Mouse (Mus musculus) embryonic facial prominence, embryonic 10.5 days (tissue): ENCODE data around the gene Xpr1. TPM values are rescaled to one million over a fixed set of nuclear protein-coding genes. Genes with fewer than 3 reads are reported as not detected.

Experiments
- DNase-seq: peaks from one replicate; pipeline ENCODE4 v3.0.0-alpha.2; 2017; ENCODE audit warnings: low spot score
- H3K27ac ChIP-seq: fragments of 300-500 bp; sonication (generic); replicated peaks from 2 replicates; pipeline ENCODE4 v1.5.1; 2016; ENCODE audit warnings: mild to moderate bottlenecking
- H3K27me3 ChIP-seq: fragments of 300-500 bp; sonication (generic); replicated peaks from 2 replicates; pipeline ENCODE4 v1.6.1; 2016; ENCODE audit warnings: low read depth, mild to moderate bottlenecking; ENCODE audit not compliant: poor library complexity, severe bottlenecking
- H3K36me3 ChIP-seq: fragments of 300-500 bp; sonication (generic); replicated peaks from 2 replicates; pipeline ENCODE4 v1.6.1; 2016; ENCODE audit warnings: mild to moderate bottlenecking, moderate library complexity
- H3K4me1 ChIP-seq: fragments of 300-500 bp; sonication (generic); 2 replicates; pipeline ENCODE4 v1.6.1; 2016
- H3K4me3 ChIP-seq: fragments of 300-500 bp; sonication (generic); 2 replicates; pipeline ENCODE4 v1.5.1; 2016; ENCODE audit warnings: mild to moderate bottlenecking, moderate library complexity
- H3K9me3 ChIP-seq: fragments of 300-500 bp; sonication (generic); 2 replicates; pipeline ENCODE4 v1.6.1; 2016; ENCODE audit warnings: mild to moderate bottlenecking
- WGBS: fragments of 180-500 bp; shearing (Covaris S2); methylation state at CpG from one replicate; pipeline ENCODE4 v1.1.7; 2016; 5-methylcytosine and 5-hydroxymethylcytosine counted together
- polyA plus RNA-seq: library from polyadenylated mRNA; unstranded; fragments of >200 nt; fragmentation: Nextera tagmentation; extraction: Ambion mirVana; gene quantifications from 2 replicates; pipeline ENCODE4 v1.2.1, GENCODE M21; 2016

The Xpr1 gene
- polyA plus RNA-seq, 1 experiment from 2014 or later = 8.2 TPM

DNA sequence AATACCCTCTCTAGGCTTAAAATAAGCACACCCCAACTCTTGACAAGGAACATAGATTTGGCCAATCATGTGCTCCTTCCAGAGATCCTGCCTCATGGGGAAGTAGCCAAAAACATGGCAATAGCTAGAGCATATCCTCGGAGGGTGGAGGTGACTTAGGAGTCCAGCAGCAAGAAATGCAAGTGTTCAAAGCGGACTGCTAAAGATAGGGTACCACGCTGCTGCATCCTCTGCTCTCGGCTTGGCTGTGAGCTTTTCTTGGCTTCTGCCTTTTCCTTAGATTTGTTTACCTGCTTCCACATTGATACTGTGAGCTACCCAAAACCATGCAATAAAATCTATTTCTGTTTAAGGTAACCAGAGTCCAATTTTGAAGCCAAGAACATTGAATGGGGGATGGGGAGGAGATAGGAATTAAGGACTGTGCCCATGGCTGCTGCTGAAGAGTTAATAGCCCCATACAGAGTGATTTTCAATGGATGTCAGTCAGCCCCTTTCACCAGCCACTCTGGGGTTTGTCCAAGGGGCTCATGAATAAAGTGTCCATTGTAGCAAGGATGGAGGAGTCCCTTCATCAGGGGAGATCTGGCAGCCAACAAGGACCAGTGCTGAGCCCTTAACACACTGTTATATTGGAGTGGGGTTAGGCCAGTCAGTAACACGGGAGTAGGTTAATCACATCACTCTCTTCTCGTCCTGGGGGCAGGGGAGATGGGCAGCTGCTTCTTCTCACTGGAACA, 10.1 kb upstream of the Xpr1 start:
- Histone ChIP-seq H3K27ac (no peak overlapping the region), H3K9me3 (no peaks in the 10 kb centered on the region), H3K4me1 (peaks cover 19% of the 10 kb centered on the region), H3K36me3 (no peaks in the 10 kb centered on the region), H3K4me3 (no peak overlapping the region), H3K27me3 (0 out of 2 replicates have a peak, but pooled peaks cover 3% of the 10 kb centered on the region)
- WGBS = 46% methylated on average over 6 of the region's 6 CpGs
- DNase-seq = peak; percentile 13

DNA sequence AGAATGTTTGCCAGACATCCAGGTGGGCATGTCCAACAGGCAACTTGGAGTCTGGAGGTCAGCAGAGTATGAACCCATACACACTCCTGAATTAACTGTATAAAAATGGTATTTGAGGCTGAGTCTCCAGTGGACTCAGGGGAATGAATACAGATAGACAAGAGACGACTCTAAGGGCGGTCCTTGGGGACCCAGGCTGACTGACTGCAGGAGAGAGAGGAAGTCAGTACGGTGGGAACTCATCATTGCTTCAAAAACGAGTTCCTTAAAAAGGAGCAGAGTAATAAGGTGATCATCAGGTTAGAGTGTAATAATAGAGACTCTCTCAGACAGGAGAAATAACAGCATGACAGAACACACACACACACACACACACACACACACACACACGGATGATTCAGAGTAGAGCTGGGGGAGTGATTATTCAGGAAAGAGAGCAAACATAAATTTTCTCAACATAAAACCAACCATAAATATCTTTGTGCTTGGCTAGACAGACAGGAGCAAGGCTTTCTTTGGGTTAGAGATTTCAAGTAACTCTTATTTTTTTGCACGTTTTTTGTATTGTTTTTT, 8.6 kb upstream of the Xpr1 start:
- WGBS = 52% methylated on average over 6 of the region's 6 CpGs
- H3K4me3 ChIP-seq = no peak overlapping the region
- H3K9me3 ChIP-seq = no peaks in the 10 kb centered on the region
- no peak overlapping the region for H3K27ac ChIP-seq
- no peak for DNase-seq
- H3K27me3 ChIP-seq = 0 out of 2 replicates have a peak, but pooled peaks cover 3% of the 10 kb centered on the region
- H3K36me3 ChIP-seq = no peaks in the 10 kb centered on the region
- H3K4me1 ChIP-seq = peaks cover 19% of the 10 kb centered on the region

DNA sequence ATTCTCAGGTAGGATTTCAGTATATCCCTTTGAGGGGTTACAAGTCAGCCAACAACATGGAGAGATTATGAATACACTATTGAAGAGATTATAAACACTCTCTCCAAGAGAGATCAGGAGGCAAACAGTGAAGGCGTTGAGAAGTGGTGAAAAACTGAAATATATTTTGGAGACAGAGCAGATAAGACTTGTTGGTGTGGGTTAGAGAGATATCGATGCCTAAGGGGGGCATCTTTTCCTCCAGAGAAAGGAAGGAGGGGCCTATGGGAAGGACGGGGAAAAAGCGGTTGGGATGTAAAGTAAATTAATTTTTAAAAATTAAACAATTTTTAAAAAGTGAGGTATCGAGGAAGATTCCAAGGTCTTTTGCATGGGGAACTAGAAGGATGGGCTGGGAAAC, 8.1 kb upstream of the Xpr1 start:
- no peak for DNase-seq
- Histone ChIP-seq H3K4me1 (peaks cover 19% of the 10 kb centered on the region), H3K36me3 (no peaks in the 10 kb centered on the region), H3K27ac (no peak overlapping the region), H3K4me3 (no peak overlapping the region), H3K9me3 (no peaks in the 10 kb centered on the region), H3K27me3 (0 out of 2 replicates have a peak, but pooled peaks cover 3% of the 10 kb centered on the region)
- 90% methylated on average over 5 of the region's 5 CpGs for WGBS

DNA sequence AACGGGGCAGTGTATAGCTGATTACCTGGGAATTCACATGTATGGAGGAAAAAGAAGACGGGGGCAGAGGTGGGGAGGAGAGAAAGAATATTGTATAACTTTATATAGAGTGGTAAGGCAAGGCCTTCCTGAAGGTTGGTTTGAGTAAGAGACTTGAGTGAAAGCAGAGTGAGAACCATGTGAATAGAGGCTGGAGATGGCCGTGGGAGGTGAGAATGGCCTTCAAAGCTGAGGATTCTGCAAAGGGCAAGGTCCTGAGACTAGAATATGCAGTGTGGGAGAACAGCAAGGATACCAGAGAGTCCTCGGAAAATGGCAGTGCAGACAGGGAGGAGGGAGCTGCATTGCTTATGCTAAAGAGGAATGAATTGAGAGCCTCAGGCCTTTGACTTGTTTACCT, 6.6 kb upstream of the Xpr1 start:
- H3K4me1 ChIP-seq = peaks cover 16% of the 10 kb centered on the region
- no peaks in the 10 kb centered on the region for H3K27me3 ChIP-seq
- H3K36me3 ChIP-seq = no peaks in the 10 kb centered on the region
- no peaks in the 10 kb centered on the region for H3K9me3 ChIP-seq
- DNase-seq = no peak
- no peak overlapping the region for H3K27ac ChIP-seq
- H3K4me3 ChIP-seq = no peak overlapping the region
- 78% methylated on average over 4 of the region's 4 CpGs for WGBS

DNA sequence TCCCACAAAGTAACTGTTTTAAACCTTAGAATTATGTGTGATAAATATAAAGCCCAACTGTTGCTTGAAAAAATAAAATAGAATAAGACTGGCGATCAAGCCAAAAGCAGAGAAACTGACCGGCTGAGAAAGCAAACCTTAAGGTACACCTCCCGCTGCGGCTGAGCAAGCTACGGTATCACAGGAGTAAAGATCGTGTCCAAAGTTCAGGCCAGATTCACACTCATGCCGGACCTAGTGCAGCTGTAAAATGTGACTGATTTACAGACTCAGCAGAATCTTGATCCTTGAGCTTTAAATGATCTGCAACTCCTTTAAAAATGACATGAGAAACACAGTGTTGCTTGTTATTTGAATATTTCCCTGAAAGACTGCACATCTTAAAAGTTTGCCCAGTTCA, 4.8 kb upstream of the Xpr1 start:
- no peaks in the 10 kb centered on the region for H3K9me3 ChIP-seq
- no peak overlapping the region for H3K27ac ChIP-seq
- no peaks in the 10 kb centered on the region for H3K36me3 ChIP-seq
- no peaks in the 10 kb centered on the region for H3K27me3 ChIP-seq
- WGBS = 92% methylated on average over 7 of the region's 7 CpGs
- H3K4me1 ChIP-seq = peaks cover 15% of the 10 kb centered on the region; the same call in 1 of the 2 replicates
- H3K4me3 ChIP-seq = no peak overlapping the region
- DNase-seq = no peak

DNA sequence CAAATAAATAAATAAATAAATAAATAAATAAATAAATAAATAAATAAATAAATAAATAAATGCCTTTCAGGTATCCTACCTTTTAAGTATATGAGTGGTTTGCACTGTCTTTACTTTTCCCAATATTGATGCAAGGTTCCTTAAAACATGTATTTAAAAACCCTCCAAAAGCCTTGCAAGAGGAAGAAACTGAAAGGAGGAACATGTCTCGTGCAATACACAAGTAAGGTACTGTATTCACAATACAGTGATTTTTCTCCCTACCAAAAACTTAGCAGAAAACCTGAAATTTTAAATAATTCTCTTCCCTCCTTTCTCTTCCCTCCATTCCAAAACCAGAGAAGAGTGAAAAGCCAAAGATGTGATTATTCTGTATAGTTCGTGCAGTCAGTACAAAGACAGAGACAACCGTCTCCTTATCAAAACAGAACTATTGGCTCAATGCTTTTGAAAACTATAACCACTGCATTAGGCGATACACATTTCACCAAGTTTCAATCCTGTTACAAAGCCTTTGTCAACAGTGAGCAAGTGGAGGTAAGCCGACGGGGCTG, 991 bp downstream of the Xpr1 start:
- Histone ChIP-seq H3K27me3 (no peaks in the 10 kb centered on the region), H3K27ac (peak overlapping the region; percentile 89), H3K36me3 (no peaks in the 10 kb centered on the region), H3K9me3 (no peaks in the 10 kb centered on the region), H3K4me1 (peaks cover 14% of the 10 kb centered on the region; the same call in 1 of the 2 replicates), H3K4me3 (peak overlapping the region; percentile 93)
- WGBS = 10% methylated on average over 6 of the region's 6 CpGs
- no peak for DNase-seq

DNA sequence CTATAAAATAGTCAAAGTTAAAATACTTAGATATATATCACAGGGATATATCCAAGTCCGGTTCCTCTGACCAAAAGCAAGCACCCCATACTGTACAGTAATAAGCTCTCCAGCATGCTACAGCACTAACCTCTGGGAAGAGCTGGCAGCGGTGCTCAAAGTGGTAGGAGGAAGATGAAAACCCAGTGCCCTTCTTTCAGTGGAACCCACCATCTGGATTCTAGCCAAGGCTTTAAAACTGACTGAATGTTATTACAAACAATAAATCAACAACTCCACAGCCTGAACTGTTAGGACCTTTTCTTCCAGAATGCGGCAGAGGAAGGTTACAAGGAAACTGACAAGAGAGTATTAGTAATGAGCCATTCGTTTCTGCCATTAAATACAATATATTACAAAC, 1.8 kb downstream of the Xpr1 start:
- H3K27me3 ChIP-seq = no peaks in the 10 kb centered on the region
- DNase-seq = no peak
- H3K36me3 ChIP-seq = no peaks in the 10 kb centered on the region
- WGBS = 85% methylated on average over 4 of the region's 4 CpGs
- H3K9me3 ChIP-seq = no peaks in the 10 kb centered on the region
- H3K4me1 ChIP-seq = peaks cover 14% of the 10 kb centered on the region; the same call in 1 of the 2 replicates
- no peak overlapping the region for H3K4me3 ChIP-seq
- no peak overlapping the region for H3K27ac ChIP-seq

DNA sequence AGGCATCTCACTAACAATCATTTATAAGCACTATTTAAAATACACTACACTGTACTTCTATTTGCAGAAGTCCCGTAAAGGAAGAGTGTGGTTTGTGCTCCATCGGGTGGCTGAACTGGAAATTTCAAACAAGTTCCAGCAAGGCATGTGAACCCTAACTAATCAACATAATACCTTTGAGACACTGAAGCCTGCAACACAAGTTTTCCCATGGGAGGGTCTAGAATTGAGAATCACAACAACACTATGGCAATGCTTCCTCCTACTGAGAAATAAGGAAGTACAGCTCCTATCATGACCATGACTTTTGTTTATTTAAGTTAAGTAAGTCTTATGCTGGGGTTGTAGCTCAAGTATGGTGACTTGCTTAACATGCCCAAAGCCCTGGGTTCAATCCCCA, 4.5 kb downstream of the Xpr1 start:
- Histone ChIP-seq H3K9me3 (no peaks in the 10 kb centered on the region), H3K4me3 (no peak overlapping the region), H3K27me3 (no peaks in the 10 kb centered on the region), H3K27ac (no peak overlapping the region), H3K4me1 (peaks cover 12% of the 10 kb centered on the region; the same call in 1 of the 2 replicates), H3K36me3 (no peaks in the 10 kb centered on the region)
- 95% methylated on average over 2 of the region's 2 CpGs for WGBS
- no peak for DNase-seq

DNA sequence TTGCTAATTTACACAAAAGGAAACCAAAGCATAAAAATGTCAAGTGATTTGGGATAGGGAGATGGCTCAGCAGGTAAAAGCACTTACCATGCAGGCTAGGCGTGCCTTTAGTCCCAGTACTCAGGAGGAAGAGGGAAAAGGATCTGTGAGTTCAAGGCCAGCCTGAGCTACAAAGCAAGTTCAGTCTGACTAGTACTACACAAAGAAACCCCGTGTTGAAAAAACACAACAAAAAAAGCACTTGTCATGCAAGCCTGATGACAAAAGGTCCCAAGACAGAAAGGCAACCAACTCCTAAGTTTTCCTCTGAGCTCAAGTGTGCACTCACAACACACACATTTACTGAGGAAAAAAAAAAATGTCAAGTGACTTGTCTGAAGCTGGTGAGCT, 8.6 kb downstream of the Xpr1 start:
- Histone ChIP-seq H3K4me1 (no peaks in the 10 kb centered on the region), H3K9me3 (peaks cover 4% of the 10 kb centered on the region; the same call in 1 of the 2 replicates), H3K4me3 (no peak overlapping the region), H3K36me3 (peaks cover 6% of the 10 kb centered on the region; the same call in 1 of the 2 replicates), H3K27me3 (no peaks in the 10 kb centered on the region), H3K27ac (no peak overlapping the region)
- no peak for DNase-seq
- WGBS = 79% methylated on average over 2 of the region's 2 CpGs

DNA sequence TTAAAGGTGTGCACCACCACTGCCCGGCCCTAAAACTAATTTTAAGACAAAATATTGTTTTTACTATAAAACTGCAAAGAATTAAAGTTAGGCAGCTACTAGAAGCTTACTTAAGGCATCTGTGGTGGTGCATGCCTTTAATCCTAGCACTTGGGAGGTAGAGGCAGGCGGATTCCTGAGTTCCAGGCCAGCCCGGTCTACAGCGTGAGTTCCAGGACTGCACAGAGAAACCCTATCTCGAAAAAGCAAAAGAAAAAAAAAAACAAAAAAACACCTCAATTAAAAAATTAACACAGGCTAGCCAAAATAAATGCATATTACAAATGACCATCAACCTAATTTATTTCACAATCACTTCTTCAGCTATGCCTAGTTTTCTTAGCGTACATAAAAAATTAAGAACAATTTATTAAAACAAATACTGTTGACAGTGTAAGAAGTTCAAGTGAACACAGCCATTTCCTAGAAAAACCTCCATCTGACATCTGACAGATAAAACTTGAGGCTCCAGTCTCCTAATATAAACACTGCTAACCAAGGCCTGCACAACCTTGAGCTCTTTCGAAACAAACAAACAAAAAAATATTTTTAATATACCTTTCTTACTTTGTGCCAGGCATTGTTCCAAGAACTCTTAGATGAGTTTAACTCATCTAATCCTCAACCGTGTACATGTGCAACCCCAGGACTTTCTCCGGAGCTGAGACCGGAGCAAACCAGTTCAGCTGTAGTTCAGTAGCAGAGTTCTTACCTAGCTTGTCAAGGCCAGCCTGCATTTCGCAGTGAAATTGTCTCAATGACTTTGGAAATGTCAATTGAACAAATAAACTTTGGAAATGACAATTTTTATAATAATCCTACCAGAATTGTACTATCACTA, 9.3 kb downstream of the Xpr1 start:
- Histone ChIP-seq H3K9me3 (peaks cover 4% of the 10 kb centered on the region; the same call in 1 of the 2 replicates), H3K36me3 (peaks cover 6% of the 10 kb centered on the region; the same call in 1 of the 2 replicates), H3K27ac (no peak overlapping the region), H3K4me1 (no peaks in the 10 kb centered on the region), H3K4me3 (no peak overlapping the region), H3K27me3 (no peaks in the 10 kb centered on the region)
- no peak for DNase-seq
- 90% methylated on average over 11 of the region's 11 CpGs for WGBS

DNA sequence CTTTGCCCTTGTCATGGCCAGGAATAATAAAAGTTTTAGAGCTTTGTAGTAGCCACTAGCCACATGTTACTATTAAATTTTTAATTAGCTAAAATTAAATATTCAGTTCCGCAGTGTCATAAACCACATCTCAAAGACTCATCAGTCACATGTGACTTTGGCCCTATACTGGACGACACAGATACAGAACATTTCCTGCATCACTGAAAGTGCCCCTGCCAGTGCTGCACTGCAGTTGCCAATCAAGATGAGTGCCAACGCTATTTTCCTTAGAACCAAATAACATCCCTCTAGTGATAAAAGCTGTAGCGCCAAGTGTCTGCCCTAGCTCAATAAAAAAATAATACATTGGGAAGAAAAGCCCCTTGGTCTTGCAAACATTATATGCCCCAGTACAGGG, 17.2 kb downstream of the Xpr1 start:
- Histone ChIP-seq H3K4me3 (no peak overlapping the region), H3K9me3 (peaks cover 4% of the 10 kb centered on the region; the same call in 1 of the 2 replicates), H3K4me1 (no peaks in the 10 kb centered on the region), H3K27ac (no peak overlapping the region), H3K27me3 (no peaks in the 10 kb centered on the region), H3K36me3 (peaks cover 4% of the 10 kb centered on the region; the same call in 1 of the 2 replicates)
- 90% methylated on average over 4 of the region's 4 CpGs for WGBS
- no peak for DNase-seq

DNA sequence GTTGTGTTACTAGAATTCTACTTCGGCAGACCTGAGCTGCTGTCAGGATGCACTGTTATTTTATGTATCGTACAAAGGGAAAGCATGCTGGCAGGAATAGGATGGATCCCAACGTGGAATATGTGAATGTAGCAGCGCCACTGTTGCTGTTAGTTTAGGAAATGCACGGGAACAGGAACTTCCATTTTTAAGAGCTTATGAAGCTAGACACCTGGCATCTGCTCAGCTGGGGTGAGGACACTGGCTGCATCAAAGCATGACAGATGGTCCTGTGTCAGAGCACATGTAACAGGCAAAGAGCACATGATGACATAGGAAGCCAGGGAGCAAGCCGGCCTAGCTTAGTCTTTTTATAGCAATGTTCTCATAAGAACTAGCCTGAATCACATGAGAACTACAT, 22.4 kb downstream of the Xpr1 start:
- Histone ChIP-seq H3K4me3 (no peak overlapping the region), H3K27me3 (no peaks in the 10 kb centered on the region), H3K36me3 (no peaks in the 10 kb centered on the region), H3K27ac (no peak overlapping the region), H3K9me3 (no peaks in the 10 kb centered on the region), H3K4me1 (0 out of 2 replicates have a peak, but pooled peaks cover 3% of the 10 kb centered on the region)
- no peak for DNase-seq
- 90% methylated on average over 6 of the region's 6 CpGs for WGBS
